Mouse (Mus musculus): ENCODE data around the gene Nrxn1.

GRCm38 (mm10) chr17:90122796-90123481 is 969.9 kb downstream of the Nrxn1 start:
- no peak for TF ChIP-seq ZC3H11A (IDR thresholded peaks at IDR 0.05; ENCODE audit: borderline replicate concordance, low read depth, low read length)
- no peak for TF ChIP-seq ZNF384 (IDR thresholded peaks at IDR 0.05; ENCODE audit: low read depth, low read length)
- TF ChIP-seq CHD2 (IDR thresholded peaks at IDR 0.05; ENCODE audit: low read depth, low read length): no peak
- TF ChIP-seq HCFC1 (IDR thresholded peaks at IDR 0.05; ENCODE audit: borderline replicate concordance, insufficient read depth, low read length): no peak
- TF ChIP-seq MAFK (IDR thresholded peaks at IDR 0.05; ENCODE audit: insufficient read depth, low read depth, low read length): no peak

All from ES-E14 (cell line).